Mouse (Mus musculus): Measurements from ENCODE around the gene Sfi1.
"Not testable (repeated sequence)": the region's sequence is repeated elsewhere in the genome, so short reads cannot be mapped to it uniquely, and the experiment has no call there.

Gene Sfi1

DNA sequence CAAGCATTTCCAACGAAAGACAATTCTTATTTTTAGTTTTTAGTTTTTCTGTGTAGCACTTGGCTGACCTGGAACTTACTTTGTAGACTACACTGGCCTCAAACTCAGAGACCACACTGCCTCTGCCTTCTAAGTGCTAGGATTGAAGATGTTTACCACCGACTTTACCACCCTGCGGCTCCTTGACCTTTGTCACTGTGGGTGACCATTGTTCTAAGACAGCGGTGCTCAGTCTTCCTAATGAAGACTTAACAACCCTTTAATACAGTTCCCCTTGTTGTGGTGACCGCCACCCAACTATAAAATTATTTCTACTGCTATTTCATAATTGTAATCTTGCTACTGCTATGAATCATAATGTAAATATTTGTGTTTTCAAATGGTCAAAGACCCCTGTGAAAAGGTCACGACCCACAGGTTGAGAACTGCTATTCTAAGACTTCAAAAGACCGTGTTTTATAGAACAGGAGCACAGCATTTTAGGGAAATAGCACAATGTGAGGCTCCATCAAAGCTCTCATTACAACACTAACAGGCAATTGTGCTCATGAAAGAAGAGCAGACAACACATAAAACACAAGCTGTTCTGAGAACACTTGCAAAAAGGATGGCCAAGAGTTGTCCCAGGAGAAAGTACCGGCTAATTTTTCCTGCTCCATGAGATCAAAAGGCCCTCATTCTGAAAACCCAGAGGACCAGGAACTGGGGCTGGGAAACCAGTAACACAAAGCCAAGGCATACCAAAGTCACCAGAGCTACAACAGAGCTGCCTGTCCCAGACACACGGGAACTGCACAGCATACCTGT is 47.7 kb downstream of the Sfi1 start:
- DNase-seq: not testable (repeated sequence)

DNA sequence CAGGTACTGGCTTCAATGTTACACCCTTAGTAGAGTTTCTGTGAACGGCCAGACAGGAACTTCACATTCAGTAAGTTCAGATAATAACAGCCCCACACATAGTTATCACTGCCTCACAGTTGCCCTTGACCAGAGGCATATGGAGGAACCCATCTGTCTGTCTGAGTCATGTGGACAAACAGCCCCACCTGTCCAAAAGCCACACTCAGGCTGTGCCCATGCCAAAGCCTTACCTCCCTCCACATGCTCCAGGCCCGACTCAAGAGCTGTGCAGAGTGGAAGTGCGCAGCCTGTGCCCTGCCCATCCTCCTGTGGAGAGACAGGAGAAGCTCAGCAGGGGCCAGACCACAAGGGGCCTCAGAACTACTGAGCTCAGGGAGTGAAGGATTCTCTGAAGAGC is 49.3 kb downstream of the Sfi1 start:
- DNase-seq: not testable (repeated sequence)

GRCm38 (mm10) chr11:3142413-3142812 is 50.9 kb downstream of the Sfi1 start:
- DNase-seq: peak; percentile 63

- not testable (repeated sequence) for DNase-seq
Observed at GRCm38 (mm10) chr11:3140967-3141535, 52.2 kb downstream of the Sfi1 start.

DNA sequence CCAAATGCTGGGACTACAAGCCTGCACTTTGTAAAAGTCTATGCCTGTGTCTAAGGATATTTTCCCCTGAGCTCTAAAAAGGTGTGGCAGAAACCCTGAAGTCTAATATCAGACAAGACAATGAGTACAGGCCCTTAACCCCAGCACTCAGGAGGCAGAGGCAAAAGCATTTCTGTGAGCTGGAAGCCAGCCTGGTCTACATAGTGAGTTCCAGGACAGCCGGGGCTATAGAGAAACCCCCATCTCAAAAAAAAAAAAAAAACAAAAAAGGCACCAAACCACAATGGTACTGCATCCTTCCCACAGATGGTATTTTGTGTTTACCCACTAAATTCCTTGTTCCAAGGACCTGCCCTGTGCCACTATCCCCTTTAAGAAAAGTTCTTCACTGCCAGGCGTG is 54.9 kb downstream of the Sfi1 start:
- not testable (repeated sequence) for DNase-seq

GRCm38 (mm10) chr11:3137279-3137678 is 56.0 kb downstream of the Sfi1 start:
- DNase-seq: not testable (repeated sequence)

GRCm38 (mm10) chr11:3135956-3136355 is 57.3 kb downstream of the Sfi1 start:
- not testable (repeated sequence) for DNase-seq

DNA sequence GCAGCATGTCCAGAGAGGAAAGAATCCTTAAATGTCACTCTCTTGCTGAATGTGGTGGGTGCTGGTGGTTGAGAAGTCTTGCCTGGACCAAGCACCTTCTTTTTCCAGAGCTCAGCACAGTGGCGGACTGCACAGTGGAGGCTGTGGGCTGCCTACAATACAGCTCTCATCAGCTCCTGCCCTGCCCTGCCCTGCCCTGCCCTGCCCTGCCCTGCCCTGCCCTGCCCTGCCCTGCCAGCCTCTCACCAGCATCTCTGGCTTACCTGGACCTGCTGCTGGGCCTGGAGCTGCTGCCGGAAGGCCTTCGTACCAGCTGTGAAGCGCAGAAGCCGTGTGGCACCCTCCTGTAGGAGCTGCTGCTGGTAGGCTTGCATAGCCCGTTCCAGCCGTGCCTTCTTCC is 57.9 kb downstream of the Sfi1 start:
- DNase-seq: not testable (repeated sequence)

DNA sequence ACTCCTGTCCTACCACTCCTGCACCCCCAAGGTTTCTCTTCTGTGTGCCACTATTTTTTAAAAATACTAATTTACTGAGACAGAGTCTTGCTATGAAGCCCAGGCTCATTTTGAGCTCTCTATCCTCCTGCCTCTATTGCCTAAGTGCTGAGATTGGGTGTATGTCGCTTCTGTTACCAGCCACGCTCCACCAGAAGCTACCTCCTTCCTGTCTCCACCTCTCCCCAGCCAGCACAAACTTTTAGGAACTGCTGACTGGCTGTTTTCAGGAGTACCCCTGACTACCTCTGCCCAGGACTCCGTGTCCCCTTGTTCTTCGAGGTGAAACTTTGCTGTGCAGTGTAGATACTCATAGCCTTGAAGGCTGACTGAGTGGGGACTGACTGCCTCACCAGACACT is 59.9 kb downstream of the Sfi1 start:
- DNase-seq: not testable (repeated sequence)

DNA sequence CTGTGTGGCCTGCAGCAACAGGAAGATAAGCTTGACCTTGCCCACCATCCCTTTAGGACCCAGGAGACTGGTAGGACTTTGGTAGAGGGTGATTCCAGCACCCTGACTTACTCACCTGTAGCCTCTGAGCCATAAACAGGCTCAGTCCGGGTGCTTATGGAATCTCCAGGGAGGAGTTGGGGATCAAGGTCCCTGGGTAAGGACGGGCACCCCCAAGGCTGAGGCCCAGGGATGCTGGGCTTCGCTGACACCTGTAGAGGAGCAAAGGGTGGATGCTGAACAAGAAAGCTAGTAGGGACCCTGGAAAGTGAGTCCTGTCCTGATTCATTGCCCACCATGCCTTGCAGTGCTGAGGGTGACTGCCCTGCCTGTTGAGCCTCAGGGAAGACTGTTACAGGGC is 60.3 kb downstream of the Sfi1 start:
- DNase-seq: peak; percentile 38

GRCm38 (mm10) chr11:3132001-3132400 is 61.3 kb downstream of the Sfi1 start:
- peak; percentile 64 for DNase-seq

GRCm38 (mm10) chr11:3129852-3130251 is 63.4 kb downstream of the Sfi1 start:
- DNase-seq: peak; percentile 70

- DNase-seq: not testable (repeated sequence)
Observed at GRCm38 (mm10) chr11:3129276-3129675, 64.0 kb downstream of the Sfi1 start.

DNA sequence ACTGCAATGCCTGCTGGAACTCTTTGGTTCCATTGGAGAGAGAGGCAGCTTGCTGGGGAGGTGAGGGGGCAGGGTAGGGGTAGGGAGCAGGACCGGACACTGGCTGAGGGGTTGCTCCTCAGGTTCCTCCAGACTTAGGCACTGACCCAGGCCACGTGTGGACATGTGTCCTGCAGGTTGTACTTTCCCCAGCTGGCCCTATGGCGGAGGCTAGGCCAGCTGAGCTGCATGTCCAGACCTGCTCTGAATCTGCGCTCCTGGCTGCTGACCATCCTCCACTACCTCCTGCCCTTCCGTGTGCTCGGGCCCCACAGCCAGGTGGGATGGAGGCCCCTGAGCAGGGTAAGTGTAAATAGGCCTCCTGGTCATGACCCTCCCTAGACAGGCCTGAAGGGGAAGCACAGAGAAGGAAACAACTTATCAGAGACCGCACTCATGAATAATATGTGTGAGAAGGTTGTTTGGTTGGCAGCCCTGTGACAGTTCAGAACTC is 65.9 kb downstream of the Sfi1 start:
- DNase-seq: peak; percentile 66

- DNase-seq: peak; percentile 90
Observed at GRCm38 (mm10) chr11:3126478-3127302, 66.6 kb downstream of the Sfi1 start.

GRCm38 (mm10) chr11:3125922-3126321 is 67.3 kb downstream of the Sfi1 start:
- not testable (repeated sequence) for DNase-seq

GRCm38 (mm10) chr11:3124932-3125810 is 68.1 kb downstream of the Sfi1 start:
- not testable (repeated sequence) for DNase-seq

GRCm38 (mm10) chr11:3114403-3114802 is 78.9 kb downstream of the Sfi1 start:
- DNase-seq: no peak

DNA sequence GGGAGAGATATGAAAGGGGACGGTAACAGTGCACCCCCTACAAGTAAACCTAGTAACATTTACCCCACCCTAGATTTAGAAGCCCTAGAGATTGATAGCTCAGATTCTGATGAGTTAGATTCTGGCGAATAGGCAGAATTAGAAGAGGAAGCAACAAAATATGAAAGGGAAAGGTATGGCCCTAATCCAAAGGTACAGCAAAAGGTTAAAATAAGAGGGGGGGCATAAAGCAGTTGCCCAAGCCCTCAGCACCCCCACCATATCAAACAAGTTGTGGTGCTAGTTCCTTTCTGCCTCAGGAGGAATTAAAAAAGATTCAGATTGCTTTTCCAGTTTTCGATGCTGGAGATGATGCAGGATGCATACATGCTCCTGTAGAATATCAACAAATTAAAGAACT is 87.1 kb downstream of the Sfi1 start:
- DNase-seq: no peak

- DNase-seq: no peak
Observed at GRCm38 (mm10) chr11:3105261-3105731, 88.0 kb downstream of the Sfi1 start.

DNA sequence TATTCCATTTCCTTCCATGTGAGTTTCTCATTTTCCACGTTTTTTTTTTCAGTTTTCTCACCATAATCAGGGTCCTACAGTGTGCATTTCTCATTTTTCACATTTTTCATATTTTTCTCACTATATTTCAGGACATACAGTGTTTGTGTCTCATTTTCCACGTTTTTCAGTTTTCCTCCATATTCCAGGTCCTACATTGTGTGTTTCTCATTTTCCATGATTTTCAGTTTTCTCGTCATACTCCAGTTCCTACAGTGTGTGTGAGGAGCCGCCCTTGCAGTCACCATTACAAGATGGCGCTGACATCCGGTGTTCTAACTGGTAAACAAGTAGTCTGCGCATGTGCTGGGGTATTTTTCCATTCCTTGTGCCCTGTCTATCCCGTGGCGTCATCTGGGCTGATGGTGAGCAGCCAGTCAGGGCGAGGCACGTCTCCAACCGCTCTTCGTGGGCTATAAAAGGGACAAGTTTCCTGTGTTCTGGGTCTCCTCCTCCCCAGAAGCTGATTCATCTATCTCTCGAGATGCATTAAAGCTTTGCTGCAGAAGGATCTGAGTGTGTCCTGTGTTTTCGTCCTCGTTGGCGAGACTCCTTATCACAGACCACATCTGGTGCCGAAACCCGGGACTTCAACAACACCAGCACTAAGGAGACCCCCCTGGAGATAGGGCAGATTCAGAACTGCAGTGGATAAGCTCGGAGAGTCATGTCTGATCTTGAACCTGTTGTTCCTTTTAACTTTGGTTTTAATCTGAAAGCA is 88.6 kb downstream of the Sfi1 start:
- not testable (repeated sequence) for DNase-seq

All from right cerebral cortex, postnatal 14 days (tissue).